Mouse (Mus musculus): ENCODE results near the gene Atrnl1. TPM values are rescaled to one million over a fixed set of nuclear protein-coding genes. Genes with fewer than 3 reads are reported as not detected.

Gene Atrnl1
- polyA plus RNA-seq, 1 experiment from 2014 or later = 5.1 TPM

DNA sequence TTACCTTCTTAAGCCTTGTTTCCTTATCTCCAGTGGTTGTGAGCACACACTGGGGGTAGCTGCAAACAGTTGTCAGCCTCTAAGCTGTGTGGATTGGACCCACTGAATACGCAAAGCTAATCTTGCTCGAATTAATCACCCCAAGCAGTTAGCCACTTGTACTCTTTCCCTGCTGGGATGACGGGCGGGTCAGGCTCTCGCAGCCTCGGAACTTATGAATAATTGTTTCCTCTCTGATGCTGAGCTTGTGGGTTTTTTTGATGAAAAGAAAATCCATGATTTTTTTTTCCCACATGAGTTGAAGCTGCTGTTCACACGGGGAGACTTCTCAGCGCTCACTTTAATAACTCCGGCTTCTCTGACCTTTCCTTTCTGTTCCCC lies 554.8 kb downstream of the Atrnl1 start:
- Histone ChIP-seq H3K36me3 (no peaks in the 10 kb centered on the region), H3K27ac (no peak overlapping the region), H3K9me3 (no peaks in the 10 kb centered on the region), H3K4me1 (no peaks in the 10 kb centered on the region), H3K27me3 (ENCODE audit: insufficient read depth, poor library complexity, severe bottlenecking) (peaks cover 41% of the 10 kb centered on the region), H3K4me3 (no peak overlapping the region)
- WGBS = 42% methylated on average over 9 of the region's 9 CpGs
- no peak for DNase-seq (ENCODE audit: low spot score)

- H3K4me1 ChIP-seq = no peaks in the 10 kb centered on the region
- no peak overlapping the region for H3K27ac ChIP-seq
- no peaks in the 10 kb centered on the region for H3K9me3 ChIP-seq
- 79% methylated on average over 6 of the region's 6 CpGs for WGBS
- H3K36me3 ChIP-seq = no peaks in the 10 kb centered on the region
- H3K4me3 ChIP-seq = no peak overlapping the region
- DNase-seq (ENCODE audit: low spot score) = no peak
- peaks cover 41% of the 10 kb centered on the region for H3K27me3 ChIP-seq (ENCODE audit: insufficient read depth, poor library complexity, severe bottlenecking)
Measured at GRCm38 (mm10) chr19:58166147-58166546, 555.3 kb downstream of the Atrnl1 start.

GRCm38 (mm10) chr19:58178410-58178809 lies 567.6 kb downstream of the Atrnl1 start:
- 84% methylated on average over 10 of the region's 10 CpGs for WGBS
- Histone ChIP-seq H3K4me1 (0 out of 2 replicates have a peak, but pooled peaks cover 8% of the 10 kb centered on the region), H3K36me3 (no peaks in the 10 kb centered on the region), H3K4me3 (no peak overlapping the region), H3K27ac (no peak overlapping the region), H3K27me3 (ENCODE audit: insufficient read depth, poor library complexity, severe bottlenecking) (no peaks in the 10 kb centered on the region), H3K9me3 (no peaks in the 10 kb centered on the region)
- DNase-seq (ENCODE audit: low spot score) = no peak

- H3K4me1 ChIP-seq = 0 out of 2 replicates have a peak, but pooled peaks cover 8% of the 10 kb centered on the region
- 9% methylated on average over 5 of the region's 5 CpGs for WGBS
- H3K4me3 ChIP-seq = no peak overlapping the region
- H3K27me3 ChIP-seq (ENCODE audit: insufficient read depth, poor library complexity, severe bottlenecking) = no peaks in the 10 kb centered on the region
- H3K36me3 ChIP-seq = no peaks in the 10 kb centered on the region
- no peak for DNase-seq (ENCODE audit: low spot score)
- H3K27ac ChIP-seq = no peak overlapping the region
- H3K9me3 ChIP-seq = no peaks in the 10 kb centered on the region
Measured at GRCm38 (mm10) chr19:58180773-58181172, 569.9 kb downstream of the Atrnl1 start.

Small RNA genes lying within 50 kb of the gene (microRNA-seq; reads per million reads assigned to microRNA genes)
- not detected for gene Mir5623

Other genes starting within 250 kb of the Atrnl1 start
- 16.9 and 21.5 TPM in 2 replicates for gene Trub1, start 158.1 kb upstream of the Atrnl1 start, polyA plus RNA-seq (2016; fragmentation: Nextera tagmentation; extraction: Ambion mirVana)